Mouse (Mus musculus): ENCODE data around the gene Nadk. TPM values are rescaled to one million over a fixed set of nuclear protein-coding genes. Genes with fewer than 3 reads are reported as not detected.

Gene Nadk
- 107 and 110 TPM in 2 replicates for polyA plus RNA-seq (2015; fragmentation: Nextera tagmentation; extraction: Ambion mirVana)

GRCm38 (mm10) chr4:155561661-155562442, at the start of gene Nadk:
Gene Nadk (plus strand): TSS chr4:155562378.
- H3K4me2 ChIP-seq (replicated peaks; ENCODE audit: low read depth, low read length), result peak within 1 kb of the TSS; percentile 57
- H3K4me3 ChIP-seq (ENCODE audit: low read length), result peak within 1 kb of the TSS; percentile 84
- peaks cover 32% of the 10 kb centered on the region for H3K36me3 ChIP-seq (ENCODE audit: insufficient read depth, low read length)
- ATAC-seq (ENCODE audit: low FRiP score, low TSS enrichment), result no peak
- no peaks in the 10 kb centered on the region for H3K9me3 ChIP-seq (ENCODE audit: low read length)
- WGBS, result 67% methylated on average over 7 of the region's 7 CpGs
- peak within 1 kb of the TSS; percentile 88 for H3K27ac ChIP-seq (ENCODE audit: low read length)
- peaks cover 37% of the 10 kb centered on the region for H3K4me1 ChIP-seq (ENCODE audit: insufficient read depth, low read length)
- H3K9ac ChIP-seq (replicated peaks; ENCODE audit: low read length), result peak within 1 kb of the TSS; percentile 55
- no peaks in the 10 kb centered on the region for H3K27me3 ChIP-seq (ENCODE audit: insufficient read depth, low read length)

- H3K27ac ChIP-seq (ENCODE audit: low read length), result no peak overlapping the region
- WGBS, result 86% methylated on average over 2 of the region's 2 CpGs
- no peak overlapping the region for H3K4me3 ChIP-seq (ENCODE audit: low read length)
- no peaks in the 10 kb centered on the region for H3K9me3 ChIP-seq (ENCODE audit: low read length)
- no peaks in the 10 kb centered on the region for H3K4me1 ChIP-seq (ENCODE audit: insufficient read depth, low read length)
- H3K36me3 ChIP-seq (ENCODE audit: insufficient read depth, low read length), result 0 out of 2 replicates have a peak, but pooled peaks cover 3% of the 10 kb centered on the region
- H3K9ac ChIP-seq (replicated peaks; ENCODE audit: low read length), result no peak overlapping the region
- no peak for ATAC-seq (ENCODE audit: low FRiP score, low TSS enrichment)
- no peak overlapping the region for H3K4me2 ChIP-seq (replicated peaks; ENCODE audit: low read depth, low read length)
- H3K27me3 ChIP-seq (ENCODE audit: insufficient read depth, low read length), result no peaks in the 10 kb centered on the region
Observed at GRCm38 (mm10) chr4:155514810-155515209, 47.4 kb upstream of the Nadk start.

GRCm38 (mm10) chr4:155517948-155518517, 44.1 kb upstream of the Nadk start:
- no peak overlapping the region for H3K9ac ChIP-seq (replicated peaks; ENCODE audit: low read length)
- H3K4me2 ChIP-seq (replicated peaks; ENCODE audit: low read depth, low read length), result no peak overlapping the region
- H3K4me3 ChIP-seq (ENCODE audit: low read length), result no peak overlapping the region
- no peaks in the 10 kb centered on the region for H3K27me3 ChIP-seq (ENCODE audit: insufficient read depth, low read length)
- 0 out of 2 replicates have a peak, but pooled peaks cover 6% of the 10 kb centered on the region for H3K4me1 ChIP-seq (ENCODE audit: insufficient read depth, low read length)
- no peaks in the 10 kb centered on the region for H3K9me3 ChIP-seq (ENCODE audit: low read length)
- peaks cover 10% of the 10 kb centered on the region for H3K36me3 ChIP-seq (ENCODE audit: insufficient read depth, low read length)
- 77% methylated on average over 7 of the region's 7 CpGs for WGBS
- ATAC-seq (ENCODE audit: low FRiP score, low TSS enrichment), result no peak
- H3K27ac ChIP-seq (ENCODE audit: low read length), result no peak overlapping the region

- 47% methylated on average over 7 of the region's 7 CpGs for WGBS
- H3K27me3 ChIP-seq (ENCODE audit: insufficient read depth, low read length), result no peaks in the 10 kb centered on the region
- no peaks in the 10 kb centered on the region for H3K9me3 ChIP-seq (ENCODE audit: low read length)
- no peak for ATAC-seq (ENCODE audit: low FRiP score, low TSS enrichment)
- H3K4me2 ChIP-seq (replicated peaks; ENCODE audit: low read depth, low read length), result no peak overlapping the region
- peaks cover 7% of the 10 kb centered on the region for H3K36me3 ChIP-seq (ENCODE audit: insufficient read depth, low read length)
- H3K4me3 ChIP-seq (ENCODE audit: low read length), result no peak overlapping the region
- H3K4me1 ChIP-seq (ENCODE audit: insufficient read depth, low read length), result 0 out of 2 replicates have a peak, but pooled peaks cover 6% of the 10 kb centered on the region
- no peak overlapping the region for H3K27ac ChIP-seq (ENCODE audit: low read length)
- no peak overlapping the region for H3K9ac ChIP-seq (replicated peaks; ENCODE audit: low read length)
Observed at GRCm38 (mm10) chr4:155522327-155522726, 39.9 kb upstream of the Nadk start.

GRCm38 (mm10) chr4:155525751-155526150, 36.4 kb upstream of the Nadk start:
- Histone ChIP-seq H3K4me1 (ENCODE audit: insufficient read depth, low read length) (0 out of 2 replicates have a peak, but pooled peaks cover 6% of the 10 kb centered on the region), H3K36me3 (ENCODE audit: insufficient read depth, low read length) (peaks cover 17% of the 10 kb centered on the region), H3K4me3 (ENCODE audit: low read length) (no peak overlapping the region), H3K27me3 (ENCODE audit: insufficient read depth, low read length) (no peaks in the 10 kb centered on the region), H3K9me3 (ENCODE audit: low read length) (no peaks in the 10 kb centered on the region), H3K9ac (replicated peaks; ENCODE audit: low read length) (no peak overlapping the region), H3K4me2 (replicated peaks; ENCODE audit: low read depth, low read length) (no peak overlapping the region), H3K27ac (ENCODE audit: low read length) (no peak overlapping the region)
- 63% methylated on average over 5 of the region's 5 CpGs for WGBS
- no peak for ATAC-seq (ENCODE audit: low FRiP score, low TSS enrichment)

GRCm38 (mm10) chr4:155529294-155529693, 32.9 kb upstream of the Nadk start:
- H3K9ac ChIP-seq (replicated peaks; ENCODE audit: low read length), result no peak overlapping the region
- H3K4me2 ChIP-seq (replicated peaks; ENCODE audit: low read depth, low read length), result no peak overlapping the region
- H3K4me1 ChIP-seq (ENCODE audit: insufficient read depth, low read length), result no peaks in the 10 kb centered on the region
- H3K36me3 ChIP-seq (ENCODE audit: insufficient read depth, low read length), result peaks cover 26% of the 10 kb centered on the region
- no peaks in the 10 kb centered on the region for H3K27me3 ChIP-seq (ENCODE audit: insufficient read depth, low read length)
- H3K4me3 ChIP-seq (ENCODE audit: low read length), result no peak overlapping the region
- ATAC-seq (ENCODE audit: low FRiP score, low TSS enrichment), result no peak
- 77% methylated on average over 3 of the region's 3 CpGs for WGBS
- H3K27ac ChIP-seq (ENCODE audit: low read length), result no peak overlapping the region
- no peaks in the 10 kb centered on the region for H3K9me3 ChIP-seq (ENCODE audit: low read length)

GRCm38 (mm10) chr4:155549993-155550392, 12.2 kb upstream of the Nadk start:
- H3K4me3 ChIP-seq (ENCODE audit: low read length), result no peak overlapping the region
- no peak overlapping the region for H3K4me2 ChIP-seq (replicated peaks; ENCODE audit: low read depth, low read length)
- H3K36me3 ChIP-seq (ENCODE audit: insufficient read depth, low read length), result peaks cover 54% of the 10 kb centered on the region
- no peaks in the 10 kb centered on the region for H3K9me3 ChIP-seq (ENCODE audit: low read length)
- no peaks in the 10 kb centered on the region for H3K27me3 ChIP-seq (ENCODE audit: insufficient read depth, low read length)
- H3K4me1 ChIP-seq (ENCODE audit: insufficient read depth, low read length), result 0 out of 2 replicates have a peak, but pooled peaks cover 2% of the 10 kb centered on the region
- H3K27ac ChIP-seq (ENCODE audit: low read length), result no peak overlapping the region
- no peak for ATAC-seq (ENCODE audit: low FRiP score, low TSS enrichment)
- no peak overlapping the region for H3K9ac ChIP-seq (replicated peaks; ENCODE audit: low read length)
- WGBS, result 91% methylated on average over 7 of the region's 7 CpGs

- Histone ChIP-seq H3K36me3 (ENCODE audit: insufficient read depth, low read length) (peaks cover 55% of the 10 kb centered on the region), H3K4me3 (ENCODE audit: low read length) (no peak overlapping the region), H3K9me3 (ENCODE audit: low read length) (no peaks in the 10 kb centered on the region), H3K4me2 (replicated peaks; ENCODE audit: low read depth, low read length) (no peak overlapping the region), H3K9ac (replicated peaks; ENCODE audit: low read length) (no peak overlapping the region), H3K27ac (ENCODE audit: low read length) (no peak overlapping the region), H3K4me1 (ENCODE audit: insufficient read depth, low read length) (0 out of 2 replicates have a peak, but pooled peaks cover 2% of the 10 kb centered on the region), H3K27me3 (ENCODE audit: insufficient read depth, low read length) (no peaks in the 10 kb centered on the region)
- no peak for ATAC-seq (ENCODE audit: low FRiP score, low TSS enrichment)
- WGBS, result 87% methylated on average over 2 of the region's 2 CpGs
Observed at GRCm38 (mm10) chr4:155550446-155550845, 11.7 kb upstream of the Nadk start.

- no peak for ATAC-seq (ENCODE audit: low FRiP score, low TSS enrichment)
- Histone ChIP-seq H3K9ac (replicated peaks; ENCODE audit: low read length) (no peak overlapping the region), H3K4me3 (ENCODE audit: low read length) (no peak overlapping the region), H3K4me1 (ENCODE audit: insufficient read depth, low read length) (0 out of 2 replicates have a peak, but pooled peaks cover 2% of the 10 kb centered on the region), H3K4me2 (replicated peaks; ENCODE audit: low read depth, low read length) (no peak overlapping the region), H3K9me3 (ENCODE audit: low read length) (no peaks in the 10 kb centered on the region), H3K36me3 (ENCODE audit: insufficient read depth, low read length) (peaks cover 55% of the 10 kb centered on the region), H3K27me3 (ENCODE audit: insufficient read depth, low read length) (no peaks in the 10 kb centered on the region), H3K27ac (ENCODE audit: low read length) (no peak overlapping the region)
- WGBS, result 93% methylated on average over 4 of the region's 4 CpGs
Observed at GRCm38 (mm10) chr4:155551073-155551472, 11.1 kb upstream of the Nadk start.

Data from kidney, embryonic 16.5 days (tissue).